Mouse (Mus musculus): ENCODE data around the gene Tmem247.

- no peak for TF ChIP-seq MAX (IDR thresholded peaks at IDR 0.05; ENCODE audit: low read length)
- no peak for TF ChIP-seq ELF1 (IDR thresholded peaks at IDR 0.05; ENCODE audit: low read depth, low read length)
- no peak for TF ChIP-seq MAFK (IDR thresholded peaks at IDR 0.05; ENCODE audit: insufficient replicate concordance, low read length)
- TF ChIP-seq SIN3A (IDR thresholded peaks at IDR 0.05; ENCODE audit: low read length): no peak
- no peak for TF ChIP-seq CTCF (conservative IDR thresholded peaks at IDR 0.05 in 1 of 2, IDR thresholded peaks at IDR 0.05 in 1 of 2; ENCODE audit: low read depth in 2 of 2, low read length in 2 of 2)
- no peak for TF ChIP-seq TCF12 (IDR thresholded peaks at IDR 0.05; ENCODE audit: low read depth, low read length)
- no peak for TF ChIP-seq POLR2A (IDR thresholded peaks at IDR 0.05; ENCODE audit: low read depth, low read length)
- no peak for TF ChIP-seq MYC (IDR thresholded peaks at IDR 0.05; ENCODE audit: low read depth, low read length)
- TF ChIP-seq CHD1 (IDR thresholded peaks at IDR 0.05; ENCODE audit: low read depth, low read length): no peak
- TF ChIP-seq NELFE (IDR thresholded peaks at IDR 0.05; ENCODE audit: low read depth, low read length): no peak
Observed at GRCm38 (mm10) chr17:86947840-86948796, 31.0 kb downstream of the Tmem247 start, which contains the start of gene Atp6v1e2.

Data from CH12.LX (cell line).